Mouse (Mus musculus): ENCODE measurements around the gene Mrc2. TPM values are rescaled to one million over a fixed set of nuclear protein-coding genes. Genes with fewer than 3 reads are reported as not detected.

Mrc2 gene
- polyA plus RNA-seq, 1 experiment from 2014 or later = 6.1 TPM

- no peak for ATAC-seq (ENCODE audit: insufficient number of reproducible peaks, insufficient read depth, low FRiP score, low read depth)
- Histone ChIP-seq H3K27ac (replicated peaks in 1 of 2; ENCODE audit: control insufficient read depth in 1 of 2, insufficient read depth in 1 of 2, low read depth in 2 of 2, low read length in 2 of 2) (peak overlapping the region in 1 of 2 experiments; percentile 11; a peak in 1 of 4 replicates), H3K9me3 (ENCODE audit: control insufficient read depth, low read length) (no peaks in the 10 kb centered on the region), H3K4me3 (ENCODE audit: control insufficient read depth in 1 of 2, insufficient read depth in 1 of 2, low read depth in 1 of 2, low read length in 2 of 2) (no peak overlapping the region), H3K36me3 (ENCODE audit: control insufficient read depth, insufficient read depth, low read length) (0 out of 2 replicates have a peak, but pooled peaks cover 9% of the 10 kb centered on the region), H3K4me2 (ENCODE audit: low read length) (no peak overlapping the region), H3K9ac (ENCODE audit: low read length) (no peak overlapping the region), H3K4me1 (ENCODE audit: control insufficient read depth in 2 of 2, insufficient read depth in 2 of 2, low read length in 2 of 2) (peaks cover 42 to 53% of the 10 kb centered on the region in 2 experiments), H3K27me3 (ENCODE audit: control insufficient read depth, insufficient read depth, low read length) (no peaks in the 10 kb centered on the region)
- 62% methylated on average over 7 of the region's 7 CpGs for WGBS
These were observed 17.8 kb downstream of the Mrc2 start for GRCm38 (mm10) chr11:105310197-105310596.

- WGBS = 64% methylated on average over 24 of the region's 24 CpGs
- Histone ChIP-seq H3K9ac (ENCODE audit: low read length) (no peak overlapping the region), H3K27ac (replicated peaks in 1 of 2; ENCODE audit: control insufficient read depth in 1 of 2, insufficient read depth in 1 of 2, low read depth in 2 of 2, low read length in 2 of 2) (peak overlapping the region in 1 of 2 experiments; percentile 47; a peak in 2 of 4 replicates)
These were observed 19.0 kb downstream of the Mrc2 start for GRCm38 (mm10) chr11:105311291-105311975.

GRCm38 (mm10) chr11:105312311-105312942, 20.0 kb downstream of the Mrc2 start:
- Histone ChIP-seq H3K4me2 (ENCODE audit: low read length) (peak overlapping the region; percentile 7; the same call in 1 of the 2 replicates), H3K4me1 (ENCODE audit: control insufficient read depth in 2 of 2, insufficient read depth in 2 of 2, low read length in 2 of 2) (peaks cover 42 to 58% of the 10 kb centered on the region in 2 experiments), H3K4me3 (ENCODE audit: control insufficient read depth in 1 of 2, insufficient read depth in 1 of 2, low read depth in 1 of 2, low read length in 2 of 2) (no peak overlapping the region), H3K27me3 (ENCODE audit: control insufficient read depth, insufficient read depth, low read length) (no peaks in the 10 kb centered on the region), H3K27ac (replicated peaks in 1 of 2; ENCODE audit: control insufficient read depth in 1 of 2, insufficient read depth in 1 of 2, low read depth in 2 of 2, low read length in 2 of 2) (peak overlapping the region; percentile 51 to 76), H3K9ac (ENCODE audit: low read length) (peak overlapping the region; percentile 10; the same call in 1 of the 2 replicates), H3K36me3 (ENCODE audit: control insufficient read depth, insufficient read depth, low read length) (no peaks in the 10 kb centered on the region), H3K9me3 (ENCODE audit: control insufficient read depth, low read length) (no peaks in the 10 kb centered on the region)
- no peak for ATAC-seq (ENCODE audit: insufficient number of reproducible peaks, insufficient read depth, low FRiP score, low read depth)
- WGBS = 26% methylated on average over 12 of the region's 12 CpGs

More at GRCm38 (mm10) chr11:105311291-105311975, 19.0 kb downstream of the Mrc2 start:
- Histone ChIP-seq H3K27me3 (ENCODE audit: control insufficient read depth, insufficient read depth, low read length) (no peaks in the 10 kb centered on the region), H3K4me3 (ENCODE audit: control insufficient read depth in 1 of 2, insufficient read depth in 1 of 2, low read depth in 1 of 2, low read length in 2 of 2) (no peak overlapping the region), H3K36me3 (ENCODE audit: control insufficient read depth, insufficient read depth, low read length) (no peaks in the 10 kb centered on the region), H3K4me2 (ENCODE audit: low read length) (peak overlapping the region; percentile 14; the same call in 1 of the 2 replicates), H3K4me1 (ENCODE audit: control insufficient read depth in 2 of 2, insufficient read depth in 2 of 2, low read length in 2 of 2) (peaks cover 42 to 58% of the 10 kb centered on the region in 2 experiments), H3K9me3 (ENCODE audit: control insufficient read depth, low read length) (no peaks in the 10 kb centered on the region)
- no peak; the same call in 1 of the 2 replicates for ATAC-seq (ENCODE audit: insufficient number of reproducible peaks, insufficient read depth, low FRiP score, low read depth)

GRCm38 (mm10) chr11:105312972-105313632, 20.7 kb downstream of the Mrc2 start:
- Histone ChIP-seq H3K27me3 (ENCODE audit: control insufficient read depth, insufficient read depth, low read length) (no peaks in the 10 kb centered on the region), H3K9me3 (ENCODE audit: control insufficient read depth, low read length) (no peaks in the 10 kb centered on the region), H3K4me2 (ENCODE audit: low read length) (peak overlapping the region; percentile 7; the same call in 1 of the 2 replicates), H3K9ac (ENCODE audit: low read length) (peak overlapping the region; percentile 38; the same call in 1 of the 2 replicates), H3K36me3 (ENCODE audit: control insufficient read depth, insufficient read depth, low read length) (no peaks in the 10 kb centered on the region), H3K4me1 (ENCODE audit: control insufficient read depth in 2 of 2, insufficient read depth in 2 of 2, low read length in 2 of 2) (peaks cover 42 to 58% of the 10 kb centered on the region in 2 experiments), H3K27ac (replicated peaks in 1 of 2; ENCODE audit: control insufficient read depth in 1 of 2, insufficient read depth in 1 of 2, low read depth in 2 of 2, low read length in 2 of 2) (peak overlapping the region; percentile 51 to 76), H3K4me3 (ENCODE audit: control insufficient read depth in 1 of 2, insufficient read depth in 1 of 2, low read depth in 1 of 2, low read length in 2 of 2) (no peak overlapping the region)
- ATAC-seq (ENCODE audit: insufficient number of reproducible peaks, insufficient read depth, low FRiP score, low read depth) = 0 out of 2 replicates have a peak, but pooled peaks have one; percentile 54
- WGBS = 4% methylated on average over 10 of the region's 10 CpGs

GRCm38 (mm10) chr11:105313633-105314014, 21.2 kb downstream of the Mrc2 start:
- ATAC-seq (ENCODE audit: insufficient number of reproducible peaks, insufficient read depth, low FRiP score, low read depth) = no peak
- no peak overlapping the region for H3K4me3 ChIP-seq (ENCODE audit: control insufficient read depth in 1 of 2, insufficient read depth in 1 of 2, low read depth in 1 of 2, low read length in 2 of 2)
- H3K9me3 ChIP-seq (ENCODE audit: control insufficient read depth, low read length) = no peaks in the 10 kb centered on the region
- H3K27me3 ChIP-seq (ENCODE audit: control insufficient read depth, insufficient read depth, low read length) = no peaks in the 10 kb centered on the region
- 0 out of 2 replicates have a peak overlapping the region, but pooled peaks have one; percentile 8 for H3K4me2 ChIP-seq (ENCODE audit: low read length)
- H3K36me3 ChIP-seq (ENCODE audit: control insufficient read depth, insufficient read depth, low read length) = no peaks in the 10 kb centered on the region
- peak overlapping the region; percentile 49 to 76 for H3K27ac ChIP-seq (replicated peaks in 1 of 2; ENCODE audit: control insufficient read depth in 1 of 2, insufficient read depth in 1 of 2, low read depth in 2 of 2, low read length in 2 of 2)
- peaks cover 41 to 54% of the 10 kb centered on the region in 2 experiments for H3K4me1 ChIP-seq (ENCODE audit: control insufficient read depth in 2 of 2, insufficient read depth in 2 of 2, low read length in 2 of 2)
- WGBS = 32% methylated on average over 8 of the region's 8 CpGs
- H3K9ac ChIP-seq (ENCODE audit: low read length) = peak overlapping the region; percentile 38; the same call in 1 of the 2 replicates

GRCm38 (mm10) chr11:105315296-105315695, 22.9 kb downstream of the Mrc2 start:
- Histone ChIP-seq H3K4me3 (ENCODE audit: control insufficient read depth in 1 of 2, insufficient read depth in 1 of 2, low read depth in 1 of 2, low read length in 2 of 2) (no peak overlapping the region), H3K9me3 (ENCODE audit: control insufficient read depth, low read length) (peaks cover 3% of the 10 kb centered on the region; the same call in 1 of the 2 replicates), H3K27me3 (ENCODE audit: control insufficient read depth, insufficient read depth, low read length) (no peaks in the 10 kb centered on the region), H3K4me1 (ENCODE audit: control insufficient read depth in 2 of 2, insufficient read depth in 2 of 2, low read length in 2 of 2) (peaks cover 34 to 45% of the 10 kb centered on the region in 2 experiments), H3K9ac (ENCODE audit: low read length) (no peak overlapping the region), H3K27ac (replicated peaks in 1 of 2; ENCODE audit: control insufficient read depth in 1 of 2, insufficient read depth in 1 of 2, low read depth in 2 of 2, low read length in 2 of 2) (no peak overlapping the region), H3K4me2 (ENCODE audit: low read length) (no peak overlapping the region), H3K36me3 (ENCODE audit: control insufficient read depth, insufficient read depth, low read length) (no peaks in the 10 kb centered on the region)
- WGBS = 80% methylated on average over 8 of the region's 8 CpGs
- ATAC-seq (ENCODE audit: insufficient number of reproducible peaks, insufficient read depth, low FRiP score, low read depth) = no peak

GRCm38 (mm10) chr11:105316121-105316520, 23.7 kb downstream of the Mrc2 start:
- no peak for ATAC-seq (ENCODE audit: insufficient number of reproducible peaks, insufficient read depth, low FRiP score, low read depth)
- no peak overlapping the region for H3K4me2 ChIP-seq (ENCODE audit: low read length)
- H3K9me3 ChIP-seq (ENCODE audit: control insufficient read depth, low read length) = peaks cover 3% of the 10 kb centered on the region; the same call in 1 of the 2 replicates
- WGBS = 92% methylated on average over 4 of the region's 4 CpGs
- no peaks in the 10 kb centered on the region for H3K27me3 ChIP-seq (ENCODE audit: control insufficient read depth, insufficient read depth, low read length)
- H3K27ac ChIP-seq (replicated peaks in 1 of 2; ENCODE audit: control insufficient read depth in 1 of 2, insufficient read depth in 1 of 2, low read depth in 2 of 2, low read length in 2 of 2) = no peak overlapping the region
- H3K4me1 ChIP-seq (ENCODE audit: control insufficient read depth in 2 of 2, insufficient read depth in 2 of 2, low read length in 2 of 2) = peaks cover 34 to 45% of the 10 kb centered on the region in 2 experiments
- no peak overlapping the region for H3K4me3 ChIP-seq (ENCODE audit: control insufficient read depth in 1 of 2, insufficient read depth in 1 of 2, low read depth in 1 of 2, low read length in 2 of 2)
- H3K36me3 ChIP-seq (ENCODE audit: control insufficient read depth, insufficient read depth, low read length) = no peaks in the 10 kb centered on the region
- H3K9ac ChIP-seq (ENCODE audit: low read length) = no peak overlapping the region
